ENCODE assay signal across 24 mouse cellular contexts in genomic region chr8:82874102-82874501, GRCm38 (mm10). TPM values are rescaled to one million over a fixed set of nuclear protein-coding genes. Genes with fewer than 3 reads are reported as not detected.
DNase-seq lines count a peak whose midpoint lies in the region; ATAC-seq and TF ChIP-seq lines count a peak whose summit lies in the region.
"Had no signal": no experiment of that assay in that cellular context is flagged by ENCODE, and none has a peak within 500 bp of the region (broad histone marks: within the 10 kb centered on the region; RNA-seq: fewer than 3 reads in every experiment).

No protein-coding gene starts in this region.

- no peaks in the 10 kb centered on the region for H3K36me3 ChIP-seq in splenic B cell, adult 2 months (ENCODE audit: control insufficient read depth, insufficient read depth, low read length, poor library complexity, severe bottlenecking)
- H3K36me3 ChIP-seq: embryonic facial prominence, embryonic 12.5 days; forebrain, embryonic 10.5 days; forebrain, embryonic 15.5 days; hindbrain, embryonic 15.5 days; limb, embryonic 10.5 days; limb, embryonic 15.5 days; liver, embryonic 13.5 days; midbrain, embryonic 12.5 days had no signal

- intact Hi-C loops in gastrocnemius, adult 2 months (cut with DNase I) = no loop called here

- no peak for DNase-seq in gastrocnemius, adult 2 months
- DNase-seq in gastrocnemius, adult 18-20 months (ENCODE audit: low spot score) = no peak
- peak; percentile 92 for DNase-seq in 416B (ENCODE audit: low read depth)
- peak; percentile 17 for DNase-seq in splenic B cell, adult 2 months (ENCODE audit: low read depth, low spot score)
- DNase-seq in adrenal gland, postnatal 25 days = no peak
- DNase-seq in layer of hippocampus, adult 9-11 months = no peak
- DNase-seq: cerebellum, adult 9-10 months; cerebellum, postnatal 36 days; embryo, embryonic 11 days; gastrocnemius, postnatal 14 days; heart, postnatal 4 days; kidney, adult 18-20 months; kidney, postnatal 10 days; liver, embryonic 13.5 days; lung, adult 18-20 months; lung, postnatal 10 days had no signal

- peak overlapping the region; percentile 48; the same call in 1 of the 2 replicates for H3K27ac ChIP-seq in gastrocnemius, adult 2 months
- H3K27ac ChIP-seq: embryonic facial prominence, embryonic 12.5 days; forebrain, embryonic 10.5 days; forebrain, embryonic 15.5 days; hindbrain, embryonic 15.5 days; limb, embryonic 10.5 days; limb, embryonic 15.5 days; liver, embryonic 13.5 days; midbrain, embryonic 12.5 days had no signal

- TF ChIP-seq CTCF in gastrocnemius, adult 2 months (IDR thresholded peaks at IDR 0.05) = no peak

- ATAC-seq in hematopoietic stem cell, adult 5-6 weeks (replicated peaks in 1 of 2; ENCODE audit: insufficient read depth in 1 of 2, low FRiP score in 2 of 2, low TSS enrichment in 1 of 2, low read depth in 1 of 2, poor library complexity in 2 of 2, severe bottlenecking in 2 of 2) = peak; percentile 82 to 85
- ATAC-seq: forebrain, embryonic 15.5 days had no signal

- no peak overlapping the region for H3K4me3 ChIP-seq in gastrocnemius, adult 2 months
- H3K4me3 ChIP-seq: embryonic facial prominence, embryonic 12.5 days; forebrain, embryonic 10.5 days; forebrain, embryonic 15.5 days; hindbrain, embryonic 15.5 days; limb, embryonic 10.5 days; limb, embryonic 15.5 days; liver, embryonic 13.5 days; midbrain, embryonic 12.5 days had no signal

- H3K27me3 ChIP-seq in splenic B cell, adult 2 months (ENCODE audit: control insufficient read depth, insufficient read depth, low read length, poor library complexity, severe bottlenecking) = no peaks in the 10 kb centered on the region
- H3K27me3 ChIP-seq: embryonic facial prominence, embryonic 12.5 days; forebrain, embryonic 15.5 days; hindbrain, embryonic 15.5 days; limb, embryonic 15.5 days; liver, embryonic 13.5 days; midbrain, embryonic 12.5 days had no signal

RNA-seq across cellular contexts. Expression of gene Rnf150, which starts 10.9 kb away (rescaled TPM):
- total RNA-seq in gastrocnemius, adult 2 months (2021) = 10 to 100 TPM; 26.0 to 34.8 TPM
- 10 to 100 TPM; 37.6 to 41.1 TPM for total RNA-seq in gastrocnemius, adult 18-20 months (2021)
- total RNA-seq in hematopoietic stem cell, adult 5-6 weeks (2017) = 9.4 and 12.0 TPM in 2 replicates
- total RNA-seq in adrenal gland, postnatal 25 days (2021) = 14.4 and 16.6 TPM in 2 replicates

Comparison
In these comparisons a context has a peak if more than half of its experiments do, and no peak if none do; other contexts are left out.
1. DNase-seq: peak in 416B (single experiment) and splenic B cell, adult 2 months (single experiment); none in gastrocnemius, adult 2 months (single experiment), gastrocnemius, adult 18-20 months (single experiment), adrenal gland, postnatal 25 days (single experiment) and layer of hippocampus, adult 9-11 months (single experiment).